Mouse (Mus musculus) embryonic fibroblast, embryonic 13.5 days (primary cell): Measurements from ENCODE around the gene Btn1a1. TPM values are rescaled to one million over a fixed set of nuclear protein-coding genes. Genes with fewer than 3 reads are reported as not detected.

Experiments used
- H3K27ac ChIP-seq: 2 replicates; pipeline ENCODE4 v1.5.1; 2012; ENCODE audit warnings: low read length, control low read depth, inconsistent platforms; ENCODE audit not compliant: insufficient read depth
- H3K4me1 ChIP-seq: 2 replicates; pipeline ENCODE4 v1.6.1; 2011; ENCODE audit warnings: low read length; ENCODE audit not compliant: control insufficient read depth, insufficient read depth
- H3K4me3 ChIP-seq: 2 replicates; pipeline ENCODE4 v1.5.1; 2011; ENCODE audit warnings: mild to moderate bottlenecking, control low read depth, low read length; ENCODE audit not compliant: insufficient read depth
- CTCF ChIP-seq: IDR thresholded peaks from 2 replicates; pipeline ENCODE4 v1.5.1; 2011; ENCODE audit warnings: mild to moderate bottlenecking, control low read depth, low read length, moderate library complexity, borderline replicate concordance; ENCODE audit not compliant: insufficient read depth
- POLR2A ChIP-seq: IDR thresholded peaks from 2 replicates; pipeline ENCODE4 v1.6.1; 2011; ENCODE audit warnings: low read depth, mild to moderate bottlenecking, control low read depth, low read length, moderate library complexity
- polyA plus RNA-seq: library from polyadenylated mRNA; stranded (reverse); fragments of >200 nt; gene quantifications from 2 replicates; pipeline ENCODE4 v1.2.4, GENCODE M21; 2011; ENCODE audit warnings: low read depth; ENCODE audit not compliant: missing spikeins, insufficient read length

The Btn1a1 gene
- polyA plus RNA-seq, 1 experiment, result not detected

DNA sequence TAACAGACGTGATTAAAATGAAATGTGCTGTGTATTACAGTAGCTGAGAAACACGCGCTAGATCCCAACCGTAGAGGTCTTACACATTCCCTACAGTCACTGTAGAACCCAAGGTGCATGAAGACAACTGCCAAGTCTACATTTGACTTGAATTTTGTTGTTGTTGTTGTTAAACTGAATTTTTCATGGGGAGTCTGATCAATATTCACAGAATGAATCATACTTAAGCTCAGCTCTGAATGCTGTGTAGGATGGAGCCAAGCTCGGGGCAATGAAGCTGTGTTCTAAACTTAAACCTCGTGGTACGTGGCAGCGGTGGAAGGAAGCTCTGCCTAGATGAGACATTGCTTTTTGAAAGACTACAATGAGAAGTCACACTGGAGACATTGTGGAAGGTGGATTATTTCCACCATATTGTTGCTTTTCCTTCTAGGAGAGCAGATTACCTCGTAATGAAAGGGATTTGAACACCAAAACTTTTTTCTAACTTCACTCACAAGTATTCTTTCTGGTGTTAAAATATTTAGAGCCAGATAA is 36.4 kb upstream of the Btn1a1 start:
- Histone ChIP-seq H3K4me1 (no peaks in the 10 kb centered on the region; the same call in 1 of the 2 replicates), H3K27ac (peak overlapping the region; percentile 1; the same call in 1 of the 2 replicates), H3K4me3 (peak overlapping the region; percentile 29; the same call in 1 of the 2 replicates)
- TF ChIP-seq POLR2A (no peak), CTCF (no peak)

DNA sequence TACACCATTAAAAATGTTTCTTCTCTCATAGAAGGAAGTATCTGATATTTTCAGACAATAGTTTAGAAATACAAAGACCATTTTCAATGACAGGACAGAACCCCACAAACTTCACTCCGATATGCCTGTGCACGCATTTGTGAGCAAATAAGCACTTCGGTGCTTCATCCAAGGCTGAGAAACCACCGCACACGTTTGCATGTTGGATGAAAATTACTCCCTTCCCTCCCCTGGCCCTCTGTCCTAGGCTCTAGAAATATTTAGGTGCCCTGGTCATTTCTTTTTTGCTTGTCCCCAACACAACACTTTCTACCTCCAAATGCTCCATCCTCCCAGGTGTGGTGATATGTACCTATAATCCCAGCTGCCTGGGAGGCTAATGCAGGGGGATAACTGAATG is 35.8 kb upstream of the Btn1a1 start:
- TF ChIP-seq POLR2A, result no peak
- no peak for TF ChIP-seq CTCF
- Histone ChIP-seq H3K4me3 (peak overlapping the region; percentile 29), H3K4me1 (no peaks in the 10 kb centered on the region; the same call in 1 of the 2 replicates), H3K27ac (no peak overlapping the region)

DNA sequence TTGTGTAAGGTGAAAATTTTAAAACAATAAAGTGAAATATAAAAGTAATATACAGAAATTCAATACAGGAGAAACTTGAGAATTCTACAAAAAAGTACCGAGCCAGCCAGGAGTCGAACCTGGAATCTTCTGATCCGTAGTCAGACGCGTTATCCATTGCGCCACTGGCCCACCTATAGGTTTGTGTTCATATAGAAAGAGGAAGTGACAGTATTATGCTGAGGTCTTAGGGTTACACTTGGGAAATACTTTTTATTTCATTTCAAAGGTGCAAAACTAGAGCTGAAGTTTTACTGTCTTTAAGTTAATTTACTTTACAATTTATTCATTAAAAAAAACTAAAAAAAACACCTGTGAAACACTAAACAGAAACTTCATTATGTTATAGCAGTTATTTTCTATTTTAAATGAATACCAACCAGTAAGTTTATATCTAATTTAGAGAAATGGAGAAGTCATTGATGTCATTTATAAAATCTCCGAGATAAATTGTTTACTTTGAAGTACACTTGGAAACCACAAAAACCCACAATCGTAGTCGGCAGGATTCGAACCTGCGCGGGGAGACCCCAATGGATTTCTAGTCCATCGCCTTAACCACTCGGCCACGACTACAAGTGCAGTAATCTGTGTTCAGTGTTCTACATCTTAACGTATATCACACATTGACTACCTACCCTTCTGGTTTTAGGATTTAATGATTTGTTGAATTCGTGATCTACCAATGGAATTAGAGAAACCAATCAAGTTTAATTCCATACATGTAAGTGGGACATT is 34.9 kb upstream of the Btn1a1 start:
- TF ChIP-seq POLR2A (no peak), CTCF (no peak)
- H3K4me1 ChIP-seq, result no peaks in the 10 kb centered on the region; the same call in 1 of the 2 replicates
- no peak overlapping the region for H3K27ac ChIP-seq
- H3K4me3 ChIP-seq, result no peak overlapping the region

DNA sequence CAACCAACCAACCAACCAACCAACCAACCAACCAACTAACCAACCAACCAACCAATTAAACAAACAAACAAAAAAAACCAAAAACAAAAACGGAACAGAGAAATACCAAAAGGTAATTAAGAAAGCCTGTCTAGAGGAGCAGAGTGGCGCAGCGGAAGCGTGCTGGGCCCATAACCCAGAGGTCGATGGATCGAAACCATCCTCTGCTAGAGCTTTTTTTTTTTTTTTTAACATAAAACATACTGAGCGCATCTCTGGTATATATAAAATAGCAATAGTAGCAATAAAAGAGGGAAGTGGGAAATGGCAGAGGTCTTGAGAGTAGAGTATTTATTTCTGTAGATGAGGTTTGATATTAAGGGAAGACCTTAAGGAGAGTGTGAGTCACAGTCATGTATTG is 34.2 kb upstream of the Btn1a1 start:
- TF ChIP-seq CTCF, result no peak
- no peak for TF ChIP-seq POLR2A

DNA sequence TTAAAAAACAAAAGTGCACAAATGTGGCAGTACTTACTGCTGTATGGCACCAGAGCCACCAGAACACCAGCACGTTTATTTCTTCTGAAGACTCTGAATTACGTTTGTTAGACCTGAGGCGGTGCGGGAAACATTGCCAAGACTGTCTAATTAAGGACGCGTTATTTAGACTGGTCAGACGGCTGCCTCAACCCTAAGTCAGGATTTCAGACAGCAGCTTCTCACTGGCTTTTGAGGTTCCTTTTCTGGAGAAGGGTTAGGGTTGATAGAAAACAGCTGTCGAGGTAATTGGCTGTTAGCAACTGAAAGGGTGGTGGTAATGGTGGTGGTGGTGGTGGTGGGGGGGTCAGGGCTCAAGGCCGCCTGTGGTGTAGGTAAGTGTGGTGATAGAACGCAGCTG is 33.0 kb upstream of the Btn1a1 start:
- TF ChIP-seq POLR2A, result no peak
- TF ChIP-seq CTCF, result no peak
- no peaks in the 10 kb centered on the region for H3K4me1 ChIP-seq
- H3K4me3 ChIP-seq, result peak overlapping the region; percentile 37
- H3K27ac ChIP-seq, result no peak overlapping the region

More for the DNA sequence above, 34.2 kb upstream of the Btn1a1 start:
- no peak overlapping the region for H3K4me3 ChIP-seq
- no peak overlapping the region for H3K27ac ChIP-seq
- H3K4me1 ChIP-seq, result no peaks in the 10 kb centered on the region; the same call in 1 of the 2 replicates

DNA sequence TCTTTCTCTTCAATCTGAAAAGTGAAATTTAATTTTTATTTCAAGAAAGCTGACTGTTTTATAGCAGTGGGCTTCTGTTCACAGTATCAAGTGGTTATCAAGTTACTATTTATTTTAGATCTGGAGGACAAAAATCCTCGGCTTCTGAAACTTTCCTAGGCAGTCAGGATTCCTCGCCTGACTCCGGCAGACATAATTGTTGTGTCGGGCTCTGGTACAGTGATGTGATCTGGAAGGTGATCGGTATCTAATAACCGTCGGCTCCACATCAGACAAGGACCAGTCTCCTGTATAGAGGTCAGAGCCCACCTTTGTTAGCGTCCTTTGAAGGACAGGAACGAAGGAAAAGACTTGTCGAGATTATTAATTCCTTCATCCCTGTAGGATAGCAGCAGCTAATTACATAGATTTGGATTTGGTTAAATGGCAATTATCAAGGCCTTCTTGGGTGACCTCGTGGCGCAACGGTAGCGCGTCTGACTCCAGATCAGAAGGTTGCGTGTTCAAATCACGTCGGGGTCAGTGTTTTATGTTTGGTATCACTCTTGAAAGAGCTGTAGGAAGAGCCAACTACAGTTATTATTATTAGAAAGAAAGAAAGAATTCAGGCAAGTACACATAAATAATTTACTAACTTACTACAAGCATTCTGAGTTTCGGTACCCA is 32.1 kb upstream of the Btn1a1 start:
- no peaks in the 10 kb centered on the region for H3K4me1 ChIP-seq
- no peak overlapping the region for H3K27ac ChIP-seq
- peak overlapping the region; percentile 87 for H3K4me3 ChIP-seq
- TF ChIP-seq POLR2A (no peak), CTCF (no peak)

DNA sequence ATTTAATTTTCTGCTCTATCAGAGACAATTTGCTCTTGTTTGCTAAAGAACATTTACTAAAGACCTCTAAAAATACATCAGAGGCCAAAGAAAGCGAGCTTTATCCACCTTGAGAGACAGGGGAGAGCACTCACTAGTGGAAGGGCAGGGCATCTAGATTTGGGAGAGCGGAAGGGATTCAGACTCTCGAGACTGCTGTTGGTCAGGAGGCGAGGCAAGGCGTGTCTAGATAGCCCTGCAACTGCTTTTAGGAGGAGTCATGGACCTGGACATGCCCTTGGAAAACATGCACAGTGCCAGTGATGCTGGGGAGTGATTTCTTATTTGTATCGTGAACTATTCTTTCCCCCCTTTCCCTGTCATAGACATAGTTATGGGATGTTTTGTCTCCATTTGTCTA is 29.8 kb upstream of the Btn1a1 start:
- H3K4me1 ChIP-seq, result no peaks in the 10 kb centered on the region; the same call in 1 of the 2 replicates
- TF ChIP-seq CTCF (no peak), POLR2A (no peak)
- H3K27ac ChIP-seq, result no peak overlapping the region
- no peak overlapping the region for H3K4me3 ChIP-seq

DNA sequence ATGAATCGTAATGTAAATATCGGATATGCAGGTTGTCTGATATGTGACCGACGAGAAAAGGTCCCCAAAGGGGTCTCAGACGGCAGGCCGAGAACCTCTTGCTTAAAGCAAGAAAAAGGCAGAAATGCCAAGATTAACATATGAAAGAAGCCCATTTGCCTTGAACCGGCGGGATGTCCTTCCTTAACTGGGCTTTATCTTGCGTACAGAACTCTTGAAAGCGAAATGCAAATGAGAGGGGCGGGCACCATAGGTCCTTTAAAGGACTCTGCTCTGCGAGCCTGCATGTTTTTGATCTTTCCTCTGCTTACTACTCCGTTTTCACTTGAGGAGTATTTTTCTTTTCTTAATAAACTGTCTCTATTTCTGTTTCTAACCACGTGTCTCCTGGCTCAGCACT is 26.3 kb upstream of the Btn1a1 start:
- no peak overlapping the region for H3K27ac ChIP-seq
- TF ChIP-seq CTCF (no peak), POLR2A (no peak)
- H3K4me1 ChIP-seq, result no peaks in the 10 kb centered on the region; the same call in 1 of the 2 replicates
- H3K4me3 ChIP-seq, result peak overlapping the region; percentile 24; the same call in 1 of the 2 replicates

DNA sequence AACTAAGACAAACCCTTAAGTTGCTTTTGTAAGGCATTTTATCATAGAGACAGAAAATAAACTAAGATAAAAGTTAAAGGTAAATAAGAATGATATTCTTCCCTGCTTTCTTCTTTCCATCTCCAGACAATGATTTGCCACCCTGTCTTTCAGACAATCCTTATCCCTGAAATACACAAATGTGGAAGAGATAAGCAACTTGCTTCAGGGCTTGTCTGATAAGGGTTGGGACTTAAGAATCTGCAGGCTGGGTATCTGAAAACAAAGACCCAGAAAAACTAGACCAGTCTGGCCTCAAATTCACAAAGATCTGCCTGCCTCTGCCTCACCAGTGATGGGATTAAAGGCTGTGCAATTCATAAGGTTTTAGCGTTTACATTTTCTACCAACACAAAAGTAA is 25.6 kb upstream of the Btn1a1 start:
- no peak for TF ChIP-seq POLR2A
- TF ChIP-seq CTCF, result no peak
- H3K4me1 ChIP-seq, result no peaks in the 10 kb centered on the region; the same call in 1 of the 2 replicates
- H3K4me3 ChIP-seq, result no peak overlapping the region
- H3K27ac ChIP-seq, result no peak overlapping the region

DNA sequence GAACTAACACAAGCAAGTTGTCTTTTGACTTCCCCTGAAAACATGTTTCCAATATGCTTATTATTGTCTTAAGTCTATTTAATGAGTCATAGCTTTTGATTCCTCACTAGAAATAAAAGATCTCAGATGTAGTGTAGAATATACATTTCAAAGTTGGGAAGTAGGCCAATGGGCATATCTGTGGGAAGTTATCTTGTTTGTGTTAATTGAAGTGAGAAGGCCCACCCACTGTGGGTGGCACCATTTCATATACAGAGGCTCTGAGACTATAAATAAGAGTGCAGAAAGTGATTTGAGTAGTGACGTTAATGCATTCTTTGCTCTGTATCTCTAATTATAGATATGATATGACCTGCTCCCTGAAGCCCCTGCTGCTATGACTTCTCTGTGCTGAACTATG is 25.2 kb upstream of the Btn1a1 start:
- no peak overlapping the region for H3K4me3 ChIP-seq
- H3K27ac ChIP-seq, result no peak overlapping the region
- no peaks in the 10 kb centered on the region; the same call in 1 of the 2 replicates for H3K4me1 ChIP-seq
- TF ChIP-seq POLR2A (no peak), CTCF (no peak)
